Mouse (Mus musculus): ENCODE measurements around the gene Fbxl17. TPM values are rescaled to one million over a fixed set of nuclear protein-coding genes. Genes with fewer than 3 reads are reported as not detected.

The Fbxl17 gene
- total and polyA plus RNA-seq, 3 experiments = 5.0 to 9.7 TPM; not detected in 1

GRCm38 (mm10) chr17:63288850-63289249 lies 211.0 kb downstream of the Fbxl17 start:
- Histone ChIP-seq H3K9ac (ENCODE audit: control insufficient read depth, low read depth, low read length, poor library complexity, severe bottlenecking) (no peak overlapping the region), H3K9me3 (replicated peaks; ENCODE audit: insufficient read depth, low read length) (no peaks in the 10 kb centered on the region), H3K79me2 (ENCODE audit: control insufficient read depth, insufficient read depth, low read length, poor library complexity) (no peaks in the 10 kb centered on the region), H3K27ac (ENCODE audit: control insufficient read depth, low read depth, low read length) (no peak overlapping the region), H3K4me3 (ENCODE audit: control insufficient read depth in 1 of 2, insufficient read depth in 1 of 2, low read depth in 2 of 2, low read length in 2 of 2) (no peak overlapping the region), H3K4me1 (ENCODE audit: control insufficient read depth in 1 of 2, insufficient read depth in 2 of 2, low read length in 2 of 2) (peaks cover 3% of the 10 kb centered on the region in 2 experiments), H3K27me3 (ENCODE audit: control insufficient read depth in 1 of 2, insufficient read depth in 2 of 2, low read length in 2 of 2) (no peaks in the 10 kb centered on the region), H3K36me3 (ENCODE audit: control insufficient read depth in 1 of 2, insufficient read depth in 2 of 2, low read length in 2 of 2) (peaks cover 0 to 8% of the 10 kb centered on the region in 2 experiments; a peak in 2 of 4 replicates)
- TF ChIP-seq HCFC1 (IDR thresholded peaks at IDR 0.05; ENCODE audit: low read depth, low read length) (no peak), ELF1 (IDR thresholded peaks at IDR 0.05; ENCODE audit: low read depth, low read length) (no peak), POLR2A (IDR thresholded peaks at IDR 0.05; ENCODE audit: control insufficient read depth in 1 of 2, insufficient read depth in 1 of 2, low read depth in 1 of 2, low read length in 2 of 2, poor library complexity in 1 of 2) (no peak), CHD2 (IDR thresholded peaks at IDR 0.05; ENCODE audit: low read length) (no peak), E2F4 (IDR thresholded peaks at IDR 0.05; ENCODE audit: borderline replicate concordance, low read depth, low read length) (no peak), MYC (IDR thresholded peaks at IDR 0.05; ENCODE audit: low read depth, low read length) (no peak), ZMIZ1 (IDR thresholded peaks at IDR 0.05; ENCODE audit: low read depth, low read length) (no peak), CHD1 (IDR thresholded peaks at IDR 0.05; ENCODE audit: low read depth, low read length) (no peak), NRF1 (IDR thresholded peaks at IDR 0.05; ENCODE audit: insufficient read depth, low read depth, low read length, poor library complexity, severe bottlenecking) (no peak), MAZ (IDR thresholded peaks at IDR 0.05; ENCODE audit: low read depth, low read length) (no peak), ZNF384 (IDR thresholded peaks at IDR 0.05; ENCODE audit: low read depth, low read length) (no peak), KAT2A (conservative IDR thresholded peaks at IDR 0.05; ENCODE audit: low read depth, low read length) (no peak), UBTF (IDR thresholded peaks at IDR 0.05; ENCODE audit: borderline replicate concordance, insufficient read depth, low read depth, low read length) (no peak)
- no peak for DNase-seq (ENCODE audit: low read depth, low spot score)

- H3K9ac ChIP-seq (ENCODE audit: control insufficient read depth, low read depth, low read length, poor library complexity, severe bottlenecking) = no peak overlapping the region
- no peaks in the 10 kb centered on the region for H3K79me2 ChIP-seq (ENCODE audit: control insufficient read depth, insufficient read depth, low read length, poor library complexity)
- H3K9me3 ChIP-seq (replicated peaks; ENCODE audit: insufficient read depth, low read length) = no peaks in the 10 kb centered on the region
- peaks cover 3% of the 10 kb centered on the region in 2 experiments for H3K4me1 ChIP-seq (ENCODE audit: control insufficient read depth in 1 of 2, insufficient read depth in 2 of 2, low read length in 2 of 2)
- no peak for DNase-seq (ENCODE audit: low read depth, low spot score)
- no peak overlapping the region for H3K27ac ChIP-seq (ENCODE audit: control insufficient read depth, low read depth, low read length)
- TF ChIP-seq E2F4 (IDR thresholded peaks at IDR 0.05; ENCODE audit: borderline replicate concordance, low read depth, low read length) (no peak), ZMIZ1 (IDR thresholded peaks at IDR 0.05; ENCODE audit: low read depth, low read length) (no peak), CHD1 (IDR thresholded peaks at IDR 0.05; ENCODE audit: low read depth, low read length) (no peak), BHLHE40 (IDR thresholded peaks at IDR 0.05; ENCODE audit: borderline replicate concordance, low read depth, low read length) (no peak), USF2 (IDR thresholded peaks at IDR 0.05; ENCODE audit: borderline replicate concordance in 1 of 2, insufficient read depth in 1 of 2, low read depth in 1 of 2, low read length in 2 of 2) (no peak), GABPA (IDR thresholded peaks at IDR 0.05; ENCODE audit: low read depth, low read length) (no peak), RCOR1 (IDR thresholded peaks at IDR 0.05; ENCODE audit: low read depth, low read length) (no peak), SIN3A (IDR thresholded peaks at IDR 0.05; ENCODE audit: low read length) (no peak), TAL1 (IDR thresholded peaks at IDR 0.05; ENCODE audit: low read length) (no peak), JUND (IDR thresholded peaks at IDR 0.05; ENCODE audit: low read depth, low read length) (no peak), POLR2AphosphoS5 (IDR thresholded peaks at IDR 0.05; ENCODE audit: borderline replicate concordance, low read depth, low read length) (no peak), ZKSCAN1 (IDR thresholded peaks at IDR 0.05; ENCODE audit: low read depth, low read length) (no peak), TCF12 (IDR thresholded peaks at IDR 0.05; ENCODE audit: low read depth, low read length) (no peak), MAZ (IDR thresholded peaks at IDR 0.05; ENCODE audit: low read depth, low read length) (no peak), POLR2A (IDR thresholded peaks at IDR 0.05; ENCODE audit: control insufficient read depth in 1 of 2, insufficient read depth in 1 of 2, low read depth in 1 of 2, low read length in 2 of 2, poor library complexity in 1 of 2) (no peak), HCFC1 (IDR thresholded peaks at IDR 0.05; ENCODE audit: low read depth, low read length) (no peak), EP300 (IDR thresholded peaks at IDR 0.05; ENCODE audit: low read depth in 1 of 2, low read length in 2 of 2) (no peak), KAT2A (conservative IDR thresholded peaks at IDR 0.05; ENCODE audit: low read depth, low read length) (no peak)
- H3K36me3 ChIP-seq (ENCODE audit: control insufficient read depth in 1 of 2, insufficient read depth in 2 of 2, low read length in 2 of 2) = peaks cover 0 to 8% of the 10 kb centered on the region in 2 experiments; a peak in 2 of 4 replicates
- H3K27me3 ChIP-seq (ENCODE audit: control insufficient read depth in 1 of 2, insufficient read depth in 2 of 2, low read length in 2 of 2) = no peaks in the 10 kb centered on the region
- H3K4me3 ChIP-seq (ENCODE audit: control insufficient read depth in 1 of 2, insufficient read depth in 1 of 2, low read depth in 2 of 2, low read length in 2 of 2) = no peak overlapping the region
These were observed 212.4 kb downstream of the Fbxl17 start for GRCm38 (mm10) chr17:63287413-63287812.

All from MEL (cell line).